Mouse (Mus musculus) spleen, adult 12 weeks (tissue): Measurements from ENCODE around the gene Adi1.

Experiments used
- DNase-seq: peaks from one replicate; pipeline ENCODE4 v3.0.0; 2022; ENCODE audit warnings: low spot score

The Adi1 gene

GRCm38 (mm10) chr12:28694231-28694630, 19.2 kb downstream of the Adi1 start:
- DNase-seq, result no peak

- no peak for DNase-seq
Measured at GRCm38 (mm10) chr12:28694776-28695175, 19.7 kb downstream of the Adi1 start.

- DNase-seq, result no peak
Measured at GRCm38 (mm10) chr12:28697821-28698595, 23.0 kb downstream of the Adi1 start.

- no peak for DNase-seq
Measured at GRCm38 (mm10) chr12:28699086-28699485, 24.1 kb downstream of the Adi1 start.

GRCm38 (mm10) chr12:28699656-28700055, 24.6 kb downstream of the Adi1 start:
- DNase-seq, result peak; percentile 39

- DNase-seq, result no peak
Measured at GRCm38 (mm10) chr12:28700101-28700511, 25.1 kb downstream of the Adi1 start.

GRCm38 (mm10) chr12:28700561-28701025, 25.6 kb downstream of the Adi1 start:
- no peak for DNase-seq

- no peak for DNase-seq
Measured at GRCm38 (mm10) chr12:28701302-28701701, 26.3 kb downstream of the Adi1 start.

GRCm38 (mm10) chr12:28704381-28704780, 29.4 kb downstream of the Adi1 start:
- DNase-seq, result no peak

- no peak for DNase-seq
Measured at GRCm38 (mm10) chr12:28705204-28705603, 30.2 kb downstream of the Adi1 start.

- no peak for DNase-seq
Measured at GRCm38 (mm10) chr12:28708154-28708553, 33.1 kb downstream of the Adi1 start.

GRCm38 (mm10) chr12:28710566-28711185, 35.6 kb downstream of the Adi1 start:
- no peak for DNase-seq

GRCm38 (mm10) chr12:28714822-28715632, 40.0 kb downstream of the Adi1 start:
- no peak for DNase-seq

- DNase-seq, result no peak
Measured at GRCm38 (mm10) chr12:28717066-28717465, 42.0 kb downstream of the Adi1 start.

GRCm38 (mm10) chr12:28718106-28718505, 43.1 kb downstream of the Adi1 start:
- no peak for DNase-seq

- no peak for DNase-seq
Measured at GRCm38 (mm10) chr12:28724366-28724765, 49.3 kb downstream of the Adi1 start.

GRCm38 (mm10) chr12:28726204-28726603, 51.2 kb downstream of the Adi1 start:
- DNase-seq, result no peak

- no peak for DNase-seq
Measured at GRCm38 (mm10) chr12:28727061-28727460, 52.0 kb downstream of the Adi1 start.
